Mouse (Mus musculus) bone marrow, adult 2 months (tissue): Measurements from ENCODE around the gene Fgfr2. TPM values are rescaled to one million over a fixed set of nuclear protein-coding genes. Genes with fewer than 3 reads are reported as not detected.

Source experiments
- H3K27ac ChIP-seq: fragments of 200-500 bp; 2 replicates; pipeline ENCODE4 v1.5.1; 2012; ENCODE audit warnings: low read depth, mild to moderate bottlenecking, control low read depth, inconsistent platforms, low read length; ENCODE audit not compliant: control insufficient read depth, poor library complexity, insufficient read depth
- H3K4me1 ChIP-seq: fragments of 200-500 bp; 2 replicates; pipeline ENCODE4 v1.6.1; 2011; ENCODE audit warnings: low read length; ENCODE audit not compliant: control insufficient read depth, insufficient read depth
- H3K4me3 ChIP-seq: fragments of 200-500 bp; replicated peaks from 2 replicates; pipeline ENCODE3; 2011; ENCODE audit warnings: mild to moderate bottlenecking, low read depth, low read length, control low read depth; ENCODE audit not compliant: control insufficient read depth
- CTCF ChIP-seq: fragments of 200-500 bp; IDR thresholded peaks from 2 replicates; pipeline ENCODE4 v1.5.1; 2011; ENCODE audit warnings: low read length, control low read depth; ENCODE audit not compliant: control insufficient read depth, insufficient read depth
- POLR2A ChIP-seq: fragments of 200-500 bp; IDR thresholded peaks from 2 replicates; pipeline ENCODE4 v1.6.1; 2011; ENCODE audit warnings: low read depth, mild to moderate bottlenecking, control low read depth, low read length, borderline replicate concordance; ENCODE audit not compliant: control insufficient read depth
- WGBS: fragments of 180-500 bp; shearing (Covaris S2); methylation state at CpG from one replicate; pipeline ENCODE4 v1.1.7; 2018; 5-methylcytosine and 5-hydroxymethylcytosine counted together
- polyA plus RNA-seq: library from polyadenylated mRNA; stranded (reverse); fragments of >200 nt; gene quantifications from 2 replicates; pipeline ENCODE4 v1.2.4, GENCODE M21; 2011; ENCODE audit warnings: low replicate concordance; ENCODE audit not compliant: missing spikeins, insufficient read depth, insufficient read length

Gene Fgfr2
- polyA plus RNA-seq, 1 experiment: 8.2 TPM

DNA sequence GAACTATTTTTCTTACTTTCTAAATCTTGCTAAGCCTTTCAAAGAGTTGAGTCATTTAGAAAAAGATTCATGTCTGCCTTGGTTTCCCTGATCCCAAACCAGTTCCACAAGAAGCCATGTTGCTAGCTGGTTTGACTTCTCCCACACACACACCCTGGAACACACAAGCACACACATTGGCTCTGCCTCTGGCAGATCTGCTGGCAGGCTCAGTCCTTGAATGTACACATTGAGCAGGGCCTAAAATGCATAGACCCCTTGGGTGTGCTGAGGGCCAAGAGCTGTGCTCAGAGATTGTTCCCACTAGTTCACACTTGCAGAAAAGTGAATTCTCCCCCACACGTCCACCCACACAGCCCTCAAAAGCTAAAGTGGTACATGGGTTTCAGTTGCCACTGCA is 1164.4 kb downstream of the Fgfr2 start:
- H3K4me3 ChIP-seq: no peak overlapping the region
- TF ChIP-seq POLR2A: no peak
- no peak for TF ChIP-seq CTCF
- WGBS: 54% methylated on average over 1 of the region's 1 CpGs
- no peak overlapping the region for H3K27ac ChIP-seq
- no peaks in the 10 kb centered on the region for H3K4me1 ChIP-seq

DNA sequence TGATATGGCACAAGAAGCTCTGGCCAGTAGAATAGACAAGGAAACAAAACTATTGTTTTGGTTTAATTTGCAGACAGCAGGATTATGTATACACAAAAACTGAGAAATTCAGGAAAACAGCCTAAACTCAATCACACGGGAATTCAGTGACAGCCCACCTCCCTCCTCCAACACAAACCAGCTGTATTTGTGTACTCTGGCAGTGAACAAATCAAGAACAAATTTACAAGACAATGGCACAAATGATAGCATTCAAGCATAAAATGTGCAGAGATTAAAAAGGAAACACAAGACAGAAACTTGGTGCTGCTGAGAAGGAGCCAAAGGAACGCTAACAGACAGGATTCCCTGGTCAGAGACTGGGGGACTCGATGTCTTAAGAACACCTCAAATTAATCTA is 1169.7 kb downstream of the Fgfr2 start:
- TF ChIP-seq POLR2A (no peak), CTCF (no peak)
- WGBS: 78% methylated on average over 3 of the region's 3 CpGs
- Histone ChIP-seq H3K27ac (no peak overlapping the region), H3K4me1 (no peaks in the 10 kb centered on the region), H3K4me3 (no peak overlapping the region)

DNA sequence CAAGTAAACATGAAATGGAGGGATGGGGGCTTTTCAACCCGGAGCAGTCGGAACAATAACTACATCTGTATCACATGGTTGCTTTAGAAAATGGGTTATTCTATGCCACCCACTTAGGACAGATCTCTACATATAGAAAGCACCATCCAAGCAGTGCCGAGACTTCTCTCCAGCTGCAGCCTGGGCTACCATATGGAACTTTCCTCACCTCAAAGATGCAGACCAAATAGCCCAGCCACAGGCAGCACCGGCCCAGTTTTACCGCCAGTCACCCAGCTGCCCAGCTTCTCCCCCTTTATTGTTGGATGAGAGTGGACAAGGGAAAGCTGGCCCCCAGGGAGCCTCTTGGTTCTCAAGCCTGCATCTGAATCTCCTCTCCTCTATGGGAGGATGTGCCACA is 1172.0 kb downstream of the Fgfr2 start:
- Histone ChIP-seq H3K27ac (no peak overlapping the region), H3K4me3 (no peak overlapping the region), H3K4me1 (no peaks in the 10 kb centered on the region)
- TF ChIP-seq POLR2A: no peak
- no peak for TF ChIP-seq CTCF
- 83% methylated on average over 5 of the region's 5 CpGs for WGBS

DNA sequence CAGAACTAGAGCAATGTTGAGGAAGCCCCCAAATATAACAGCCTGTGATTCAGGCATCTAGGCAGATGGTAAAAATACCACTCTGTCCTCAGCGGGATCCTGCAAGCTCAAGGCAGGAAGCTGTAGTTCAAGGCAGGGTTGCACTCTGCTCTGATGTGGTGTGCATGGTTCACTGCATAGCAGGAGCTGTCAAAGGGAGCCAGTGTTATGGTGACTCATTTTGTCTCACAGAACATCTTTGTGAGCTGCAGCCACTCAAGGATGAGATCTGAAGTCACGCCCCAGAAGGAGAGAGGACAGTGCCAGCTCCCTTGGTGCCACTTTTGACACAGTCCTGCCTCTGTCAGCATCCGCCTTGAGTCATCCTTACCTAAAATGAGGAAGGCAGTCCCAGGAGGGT is 1185.5 kb downstream of the Fgfr2 start:
- Histone ChIP-seq H3K4me3 (no peak overlapping the region), H3K4me1 (no peaks in the 10 kb centered on the region), H3K27ac (no peak overlapping the region)
- TF ChIP-seq CTCF (no peak), POLR2A (no peak)
- 61% methylated on average over 3 of the region's 3 CpGs for WGBS

DNA sequence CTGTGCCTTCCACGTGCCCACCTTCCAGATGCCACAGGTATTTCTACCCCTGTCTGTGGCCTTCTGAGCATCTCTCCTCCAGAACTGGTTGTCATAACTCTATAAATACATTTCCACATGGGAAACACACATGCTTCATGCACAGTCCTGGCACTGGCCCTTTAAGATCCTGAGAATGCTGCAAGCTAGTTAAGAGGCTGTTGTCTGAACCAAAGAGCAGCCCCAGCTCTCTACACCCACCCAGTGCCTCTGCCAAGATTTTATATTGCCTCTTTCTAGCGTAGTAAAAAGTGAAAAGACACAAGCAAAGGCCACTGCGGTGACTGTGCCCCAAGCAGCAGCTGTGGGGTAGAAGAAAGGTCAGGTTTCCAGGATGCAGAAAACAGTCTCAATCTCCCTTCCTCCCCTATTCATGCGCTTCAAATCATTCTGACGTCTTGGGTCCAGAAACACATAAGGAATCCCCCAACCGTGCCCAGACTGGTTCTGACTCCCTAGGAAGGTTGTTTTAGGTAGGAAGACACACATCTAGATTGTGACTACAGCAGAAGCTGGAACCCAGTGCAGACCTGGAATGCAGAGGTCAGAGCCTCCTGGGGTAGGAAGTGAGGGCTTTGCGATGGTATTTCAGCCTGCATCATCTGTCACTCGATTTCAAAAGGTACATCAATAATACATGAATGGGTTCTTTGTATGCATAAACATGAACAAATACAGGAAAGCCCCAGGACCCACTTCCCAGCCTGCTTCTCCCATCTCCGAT is 1195.7 kb downstream of the Fgfr2 start:
- 55% methylated on average over 9 of the region's 9 CpGs for WGBS
- TF ChIP-seq CTCF (no peak), POLR2A (no peak)
- Histone ChIP-seq H3K27ac (no peak overlapping the region), H3K4me3 (no peak overlapping the region), H3K4me1 (no peaks in the 10 kb centered on the region)

DNA sequence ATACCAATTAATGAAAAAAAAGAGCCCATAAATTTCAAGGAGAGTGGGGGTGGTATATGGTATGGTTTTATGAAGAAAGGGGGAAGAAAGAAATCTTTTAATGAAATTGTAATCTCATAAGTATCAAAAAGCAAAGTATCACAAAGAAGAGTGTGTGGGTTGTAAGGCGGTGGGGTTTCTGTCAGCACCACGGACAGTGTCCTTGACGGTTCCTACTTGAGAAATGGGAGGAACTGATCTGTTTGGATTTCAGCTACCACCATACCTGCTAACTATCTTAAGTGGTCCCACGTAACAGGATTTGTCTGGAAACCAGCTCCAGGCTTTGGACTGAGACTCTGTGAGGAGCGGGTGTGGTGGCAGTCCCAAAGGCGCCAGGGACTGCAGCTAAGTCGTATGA is 1205.8 kb downstream of the Fgfr2 start:
- no peak overlapping the region for H3K27ac ChIP-seq
- no peak for TF ChIP-seq CTCF
- no peak for TF ChIP-seq POLR2A
- no peaks in the 10 kb centered on the region for H3K4me1 ChIP-seq
- no peak overlapping the region for H3K4me3 ChIP-seq
- 45% methylated on average over 7 of the region's 7 CpGs for WGBS

DNA sequence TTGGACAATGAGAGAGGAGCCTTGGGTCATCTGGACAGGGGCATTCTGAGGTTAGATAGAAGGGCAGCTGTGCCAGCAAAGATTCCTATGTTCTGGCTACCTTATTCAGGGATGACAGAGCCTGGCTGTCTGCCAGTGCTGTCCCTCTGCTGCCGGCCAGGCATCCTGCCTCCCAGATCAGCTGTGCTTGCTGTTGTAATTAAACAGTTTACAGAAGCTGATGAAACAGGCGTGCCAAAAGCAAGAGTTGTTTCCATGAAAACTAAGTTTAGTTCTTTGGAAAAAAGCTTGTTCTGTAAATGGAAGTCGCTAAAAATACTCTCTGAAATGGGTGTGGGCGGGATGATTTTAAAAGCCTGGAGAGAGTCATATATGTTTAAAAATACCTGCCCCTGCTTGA is 1213.5 kb downstream of the Fgfr2 start:
- H3K4me3 ChIP-seq: no peak overlapping the region
- H3K4me1 ChIP-seq: no peaks in the 10 kb centered on the region
- 59% methylated on average over 4 of the region's 4 CpGs for WGBS
- no peak for TF ChIP-seq CTCF
- TF ChIP-seq POLR2A: no peak
- H3K27ac ChIP-seq: no peak overlapping the region

DNA sequence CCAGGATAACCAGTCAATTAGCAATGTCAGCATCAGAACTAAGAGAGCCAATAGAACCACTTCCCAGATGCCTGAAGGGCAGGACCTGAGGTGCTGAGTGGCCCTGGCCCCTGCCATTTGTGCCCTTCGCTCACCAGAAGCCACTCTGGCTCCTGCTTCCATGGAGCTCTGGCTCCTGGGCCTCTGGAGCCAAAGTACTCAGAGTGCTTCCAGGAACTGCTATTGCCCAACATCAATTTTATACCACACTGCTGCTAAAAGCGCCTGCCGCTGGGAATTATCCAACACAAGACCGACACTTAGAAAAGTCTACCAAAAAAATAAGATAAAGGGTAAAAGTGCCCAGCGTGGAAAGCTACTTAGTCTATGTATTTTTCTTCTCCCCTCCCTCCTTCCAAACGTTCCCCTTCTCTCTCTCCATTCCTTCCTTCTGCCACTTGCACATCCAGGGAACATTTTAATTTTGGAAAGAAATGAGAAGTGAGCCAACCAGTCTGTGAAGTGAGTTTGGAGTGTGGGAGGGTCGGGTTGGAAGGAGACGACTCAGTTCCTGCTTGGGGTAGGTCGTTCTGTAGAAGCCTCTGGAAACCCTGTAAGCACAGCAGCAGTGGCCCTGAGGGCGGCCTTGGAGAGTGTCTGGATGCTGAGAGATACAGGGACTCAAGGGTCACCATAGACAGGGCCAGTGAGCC is 1216.5 kb downstream of the Fgfr2 start:
- Histone ChIP-seq H3K4me3 (no peak overlapping the region), H3K27ac (no peak overlapping the region), H3K4me1 (no peaks in the 10 kb centered on the region)
- WGBS: 76% methylated on average over 10 of the region's 10 CpGs
- no peak for TF ChIP-seq CTCF
- no peak for TF ChIP-seq POLR2A
